Mouse (Mus musculus): ENCODE data around the gene Lrrc39.
"Not testable (repeated sequence)": the region's sequence is repeated elsewhere in the genome, so short reads cannot be mapped to it uniquely, and the experiment has no call there.

The Lrrc39 gene

GRCm38 (mm10) chr3:116562408-116563094, at the start of gene Lrrc39:
TSS of gene Lrrc39 (plus strand) at chr3:116562973.
- DNase-seq (ENCODE audit: low spot score): no peak

GRCm38 (mm10) chr3:116520141-116520761, 42.5 kb upstream of the Lrrc39 start:
- DNase-seq (ENCODE audit: low spot score): no peak

GRCm38 (mm10) chr3:116529741-116530140, 33.0 kb upstream of the Lrrc39 start:
- DNase-seq (ENCODE audit: low spot score): no peak

- DNase-seq (ENCODE audit: low spot score): no peak
These were observed 31.9 kb upstream of the Lrrc39 start for GRCm38 (mm10) chr3:116530826-116531225.

GRCm38 (mm10) chr3:116536428-116537199, 26.2 kb upstream of the Lrrc39 start:
- DNase-seq (ENCODE audit: low spot score): no peak

GRCm38 (mm10) chr3:116537200-116537573, 25.6 kb upstream of the Lrrc39 start:
- DNase-seq (ENCODE audit: low spot score): no peak

- no peak for DNase-seq (ENCODE audit: low spot score)
These were observed 20.7 kb upstream of the Lrrc39 start for GRCm38 (mm10) chr3:116542070-116542469.

GRCm38 (mm10) chr3:116542532-116542931, 20.2 kb upstream of the Lrrc39 start:
- no peak for DNase-seq (ENCODE audit: low spot score)

- DNase-seq (ENCODE audit: low spot score): no peak
These were observed 15.3 kb upstream of the Lrrc39 start for GRCm38 (mm10) chr3:116547430-116547829.

- DNase-seq (ENCODE audit: low spot score): no peak
These were observed 11.4 kb upstream of the Lrrc39 start for GRCm38 (mm10) chr3:116551362-116551761.

GRCm38 (mm10) chr3:116561315-116561714, 1.5 kb upstream of the Lrrc39 start:
- DNase-seq (ENCODE audit: low spot score): not testable (repeated sequence)

GRCm38 (mm10) chr3:116563095-116563492, 321 bp downstream of the Lrrc39 start:
- DNase-seq (ENCODE audit: low spot score): no peak

GRCm38 (mm10) chr3:116570628-116571027, 7.9 kb downstream of the Lrrc39 start:
- no peak for DNase-seq (ENCODE audit: low spot score)

- no peak for DNase-seq (ENCODE audit: low spot score)
These were observed 14.5 kb downstream of the Lrrc39 start for GRCm38 (mm10) chr3:116577286-116577685.

- no peak for DNase-seq (ENCODE audit: low spot score)
These were observed 19.4 kb downstream of the Lrrc39 start for GRCm38 (mm10) chr3:116582201-116582600.

GRCm38 (mm10) chr3:116594076-116594727, 31.4 kb downstream of the Lrrc39 start:
- no peak for DNase-seq (ENCODE audit: low spot score)

GRCm38 (mm10) chr3:116594728-116595602, 32.2 kb downstream of the Lrrc39 start, which contains the start of gene Sass6:
TSS of gene Sass6 (plus strand) at chr3:116594982.
- peak; percentile 98 for DNase-seq (ENCODE audit: low spot score)

GRCm38 (mm10) chr3:116595603-116595991, 32.8 kb downstream of the Lrrc39 start:
- no peak for DNase-seq (ENCODE audit: low spot score)

- DNase-seq (ENCODE audit: low spot score): no peak
These were observed 36.9 kb downstream of the Lrrc39 start for GRCm38 (mm10) chr3:116599705-116600104.

GRCm38 (mm10) chr3:116601005-116601404, 38.2 kb downstream of the Lrrc39 start:
- DNase-seq (ENCODE audit: low spot score): no peak

- DNase-seq (ENCODE audit: low spot score): no peak
These were observed 39.0 kb downstream of the Lrrc39 start for GRCm38 (mm10) chr3:116601781-116602180.

Data from lung, postnatal 25 days (tissue).